Mouse (Mus musculus): ENCODE results near the gene Nr2c2. TPM values are rescaled to one million over a fixed set of nuclear protein-coding genes. Genes with fewer than 3 reads are reported as not detected.

The Nr2c2 gene
- 19.2 and 20.3 TPM in 2 replicates for polyA plus RNA-seq (2016; fragmentation: Nextera tagmentation; extraction: Ambion mirVana)

GRCm38 (mm10) chr6:92091130-92091591 is at the start of gene Nr2c2:
Nr2c2 (plus strand) TSS chr6:92091390.
- H3K36me3 ChIP-seq, result no peaks in the 10 kb centered on the region
- DNase-seq (ENCODE audit: low spot score), result peak; percentile 85
- no peaks in the 10 kb centered on the region for H3K27me3 ChIP-seq (ENCODE audit: low read depth, poor library complexity, severe bottlenecking)
- peak within 1 kb of the TSS; percentile 98 for H3K27ac ChIP-seq
- WGBS, result under 1% methylated on average over 52 of the region's 58 CpGs
- H3K4me1 ChIP-seq, result peaks cover 29% of the 10 kb centered on the region
- H3K4me3 ChIP-seq, result peak within 1 kb of the TSS; percentile 93
- H3K9me3 ChIP-seq (replicated peaks), result no peaks in the 10 kb centered on the region

- WGBS, result 90% methylated on average over 4 of the region's 4 CpGs
- no peak for DNase-seq (ENCODE audit: low spot score)
- no peaks in the 10 kb centered on the region for H3K9me3 ChIP-seq (replicated peaks)
These were observed 49.1 kb upstream of the Nr2c2 start for GRCm38 (mm10) chr6:92042055-92042454.

GRCm38 (mm10) chr6:92042850-92043249 is 48.3 kb upstream of the Nr2c2 start:
- H3K4me1 ChIP-seq, result no peaks in the 10 kb centered on the region
- no peaks in the 10 kb centered on the region for H3K36me3 ChIP-seq
- no peak overlapping the region for H3K27ac ChIP-seq
- no peak for DNase-seq (ENCODE audit: low spot score)
- 97% methylated on average over 1 of the region's 1 CpGs for WGBS
- no peak overlapping the region for H3K4me3 ChIP-seq
- H3K27me3 ChIP-seq (ENCODE audit: low read depth, poor library complexity, severe bottlenecking), result no peaks in the 10 kb centered on the region
- no peaks in the 10 kb centered on the region for H3K9me3 ChIP-seq (replicated peaks)

More at GRCm38 (mm10) chr6:92042055-92042454, 49.1 kb upstream of the Nr2c2 start:
- H3K4me3 ChIP-seq, result no peak overlapping the region
- no peaks in the 10 kb centered on the region for H3K4me1 ChIP-seq
- no peaks in the 10 kb centered on the region for H3K36me3 ChIP-seq
- H3K27me3 ChIP-seq (ENCODE audit: low read depth, poor library complexity, severe bottlenecking), result no peaks in the 10 kb centered on the region
- H3K27ac ChIP-seq, result no peak overlapping the region

- Histone ChIP-seq H3K36me3 (no peaks in the 10 kb centered on the region), H3K27ac (no peak overlapping the region), H3K4me1 (peaks cover 4% of the 10 kb centered on the region; the same call in 1 of the 2 replicates), H3K27me3 (ENCODE audit: low read depth, poor library complexity, severe bottlenecking) (no peaks in the 10 kb centered on the region), H3K4me3 (no peak overlapping the region), H3K9me3 (replicated peaks) (no peaks in the 10 kb centered on the region)
- WGBS, result 63% methylated on average over 2 of the region's 2 CpGs
- no peak for DNase-seq (ENCODE audit: low spot score)
These were observed 33.4 kb upstream of the Nr2c2 start for GRCm38 (mm10) chr6:92057768-92058167.

- H3K27me3 ChIP-seq (ENCODE audit: low read depth, poor library complexity, severe bottlenecking), result no peaks in the 10 kb centered on the region
- WGBS, result 71% methylated on average over 5 of the region's 5 CpGs
- no peak for DNase-seq (ENCODE audit: low spot score)
- H3K27ac ChIP-seq, result no peak overlapping the region
- H3K9me3 ChIP-seq (replicated peaks), result no peaks in the 10 kb centered on the region
- H3K4me1 ChIP-seq, result peaks cover 4% of the 10 kb centered on the region; the same call in 1 of the 2 replicates
- H3K4me3 ChIP-seq, result no peak overlapping the region
- H3K36me3 ChIP-seq, result no peaks in the 10 kb centered on the region
These were observed 29.5 kb upstream of the Nr2c2 start for GRCm38 (mm10) chr6:92061725-92062124.

GRCm38 (mm10) chr6:92063452-92063851 is 27.7 kb upstream of the Nr2c2 start:
- Histone ChIP-seq H3K36me3 (no peaks in the 10 kb centered on the region), H3K27ac (no peak overlapping the region; the same call in 1 of the 2 replicates), H3K4me3 (no peak overlapping the region), H3K27me3 (ENCODE audit: low read depth, poor library complexity, severe bottlenecking) (peaks cover 3% of the 10 kb centered on the region; the same call in 1 of the 2 replicates), H3K9me3 (replicated peaks) (no peaks in the 10 kb centered on the region), H3K4me1 (peaks cover 4% of the 10 kb centered on the region; the same call in 1 of the 2 replicates)
- DNase-seq (ENCODE audit: low spot score), result no peak
- 80% methylated on average over 2 of the region's 2 CpGs for WGBS

GRCm38 (mm10) chr6:92064101-92064500 is 27.1 kb upstream of the Nr2c2 start:
- 88% methylated on average over 10 of the region's 10 CpGs for WGBS
- DNase-seq (ENCODE audit: low spot score), result no peak
- Histone ChIP-seq H3K36me3 (no peaks in the 10 kb centered on the region), H3K4me3 (no peak overlapping the region), H3K27ac (no peak overlapping the region), H3K9me3 (replicated peaks) (no peaks in the 10 kb centered on the region), H3K27me3 (ENCODE audit: low read depth, poor library complexity, severe bottlenecking) (peaks cover 3% of the 10 kb centered on the region; the same call in 1 of the 2 replicates), H3K4me1 (peaks cover 4% of the 10 kb centered on the region; the same call in 1 of the 2 replicates)

- 52% methylated on average over 12 of the region's 12 CpGs for WGBS
- DNase-seq (ENCODE audit: low spot score), result peak; percentile 72
- H3K4me1 ChIP-seq, result peaks cover 4% of the 10 kb centered on the region; the same call in 1 of the 2 replicates
These were observed 25.3 kb upstream of the Nr2c2 start for GRCm38 (mm10) chr6:92065721-92066496.

GRCm38 (mm10) chr6:92067146-92067790 is 23.9 kb upstream of the Nr2c2 start:
- Histone ChIP-seq H3K4me1 (peaks cover 6% of the 10 kb centered on the region; the same call in 1 of the 2 replicates), H3K27ac (no peak overlapping the region), H3K27me3 (ENCODE audit: low read depth, poor library complexity, severe bottlenecking) (peaks cover 3% of the 10 kb centered on the region; the same call in 1 of the 2 replicates), H3K4me3 (no peak overlapping the region), H3K36me3 (no peaks in the 10 kb centered on the region), H3K9me3 (replicated peaks) (no peaks in the 10 kb centered on the region)
- DNase-seq (ENCODE audit: low spot score), result peak; percentile 83
- 38% methylated on average over 16 of the region's 16 CpGs for WGBS

More at GRCm38 (mm10) chr6:92065721-92066496, 25.3 kb upstream of the Nr2c2 start:
- no peak overlapping the region for H3K4me3 ChIP-seq
- H3K27ac ChIP-seq, result no peak overlapping the region
- H3K27me3 ChIP-seq (ENCODE audit: low read depth, poor library complexity, severe bottlenecking), result peaks cover 3% of the 10 kb centered on the region; the same call in 1 of the 2 replicates
- no peaks in the 10 kb centered on the region for H3K36me3 ChIP-seq
- H3K9me3 ChIP-seq (replicated peaks), result no peaks in the 10 kb centered on the region

- Histone ChIP-seq H3K9me3 (replicated peaks) (no peaks in the 10 kb centered on the region), H3K4me1 (0 out of 2 replicates have a peak, but pooled peaks cover 6% of the 10 kb centered on the region), H3K27me3 (ENCODE audit: low read depth, poor library complexity, severe bottlenecking) (peaks cover 3% of the 10 kb centered on the region; the same call in 1 of the 2 replicates), H3K36me3 (no peaks in the 10 kb centered on the region), H3K4me3 (no peak overlapping the region), H3K27ac (no peak overlapping the region)
- WGBS, result 53% methylated on average over 15 of the region's 15 CpGs
- no peak for DNase-seq (ENCODE audit: low spot score)
These were observed 19.9 kb upstream of the Nr2c2 start for GRCm38 (mm10) chr6:92071121-92071839.

- Histone ChIP-seq H3K27me3 (ENCODE audit: low read depth, poor library complexity, severe bottlenecking) (no peaks in the 10 kb centered on the region), H3K36me3 (no peaks in the 10 kb centered on the region), H3K4me3 (no peak overlapping the region), H3K27ac (no peak overlapping the region), H3K4me1 (no peaks in the 10 kb centered on the region), H3K9me3 (replicated peaks) (no peaks in the 10 kb centered on the region)
- WGBS, result 94% methylated on average over 2 of the region's 2 CpGs
- no peak for DNase-seq (ENCODE audit: low spot score)
These were observed 10.5 kb upstream of the Nr2c2 start for GRCm38 (mm10) chr6:92080730-92081129.

- Histone ChIP-seq H3K4me1 (no peaks in the 10 kb centered on the region), H3K9me3 (replicated peaks) (no peaks in the 10 kb centered on the region), H3K27ac (no peak overlapping the region), H3K36me3 (no peaks in the 10 kb centered on the region), H3K4me3 (no peak overlapping the region), H3K27me3 (ENCODE audit: low read depth, poor library complexity, severe bottlenecking) (no peaks in the 10 kb centered on the region)
- DNase-seq (ENCODE audit: low spot score), result no peak
- 86% methylated on average over 4 of the region's 4 CpGs for WGBS
These were observed 8.4 kb upstream of the Nr2c2 start for GRCm38 (mm10) chr6:92082756-92083155.
